Mouse (Mus musculus) kidney, postnatal 25 days (tissue): ENCODE data around the gene Fgfr1op.

Experiments used
- DNase-seq, 2 experiments: peaks; one replicate each; pipeline ENCODE4 v3.0.0; 2021; ENCODE audit warnings: mixed read lengths in 2 of 2

The Fgfr1op gene

DNA sequence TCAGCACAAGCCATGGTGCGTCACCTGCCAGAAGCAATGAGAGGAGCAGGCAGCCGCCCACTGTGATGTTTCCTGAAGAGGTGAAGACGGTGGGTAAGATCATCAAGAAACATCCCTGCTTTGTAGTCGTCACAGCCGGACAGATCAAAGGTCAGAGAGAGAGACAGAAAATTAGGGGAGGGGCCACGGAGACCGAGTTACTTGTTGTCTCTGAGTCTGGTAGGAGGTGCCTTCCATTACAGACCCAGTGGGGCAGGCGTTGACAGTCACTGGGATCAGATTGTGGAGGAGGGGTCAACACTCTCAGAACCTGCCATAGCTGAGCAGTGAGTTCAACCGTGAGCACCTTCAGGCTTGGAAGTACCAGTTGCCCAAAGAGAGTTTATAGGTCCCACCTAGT is 63.3 kb downstream of the Fgfr1op start:
- peak in 1 of 2 experiments; percentile 25 for DNase-seq

DNA sequence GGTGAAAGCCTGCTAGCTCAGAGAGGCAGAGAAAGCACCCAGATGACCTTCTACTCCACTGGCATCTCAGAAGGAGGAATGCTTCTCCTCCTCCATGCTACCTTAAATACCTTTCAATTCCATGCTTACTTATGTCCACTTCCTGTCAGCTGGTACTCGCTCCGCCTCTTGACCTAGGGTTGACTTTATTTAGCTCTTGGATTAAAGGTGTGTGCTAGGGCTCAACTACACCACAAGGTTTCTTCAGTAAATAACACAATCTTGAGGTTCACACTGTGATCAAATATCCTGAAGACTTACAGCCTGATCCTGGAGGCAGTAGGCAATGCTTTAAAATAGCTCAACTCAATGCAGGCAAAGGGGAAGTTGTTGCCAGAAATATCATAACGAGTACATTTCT is 64.3 kb downstream of the Fgfr1op start:
- DNase-seq, result no peak

DNA sequence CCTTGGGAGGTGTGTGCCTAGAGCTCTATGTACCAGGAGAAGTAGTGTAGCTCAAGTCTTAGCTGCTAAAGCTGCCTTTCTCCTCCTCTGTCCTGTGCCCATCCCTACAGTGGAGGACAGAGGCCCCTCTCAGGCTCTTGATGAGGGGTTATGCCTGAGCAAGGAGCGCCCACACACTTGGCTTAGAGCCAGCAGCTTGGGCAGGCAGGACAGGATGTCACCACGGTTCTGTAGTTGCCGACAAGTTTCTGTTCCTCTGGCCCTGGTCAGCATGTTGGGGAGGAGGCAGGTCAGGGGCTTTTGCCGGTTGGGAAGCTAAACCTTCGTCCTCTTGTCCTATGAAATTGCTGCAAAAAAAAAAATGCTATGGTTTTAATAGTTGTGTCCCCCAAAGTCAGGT is 66.8 kb downstream of the Fgfr1op start:
- DNase-seq, result peak; percentile 23 to 55

DNA sequence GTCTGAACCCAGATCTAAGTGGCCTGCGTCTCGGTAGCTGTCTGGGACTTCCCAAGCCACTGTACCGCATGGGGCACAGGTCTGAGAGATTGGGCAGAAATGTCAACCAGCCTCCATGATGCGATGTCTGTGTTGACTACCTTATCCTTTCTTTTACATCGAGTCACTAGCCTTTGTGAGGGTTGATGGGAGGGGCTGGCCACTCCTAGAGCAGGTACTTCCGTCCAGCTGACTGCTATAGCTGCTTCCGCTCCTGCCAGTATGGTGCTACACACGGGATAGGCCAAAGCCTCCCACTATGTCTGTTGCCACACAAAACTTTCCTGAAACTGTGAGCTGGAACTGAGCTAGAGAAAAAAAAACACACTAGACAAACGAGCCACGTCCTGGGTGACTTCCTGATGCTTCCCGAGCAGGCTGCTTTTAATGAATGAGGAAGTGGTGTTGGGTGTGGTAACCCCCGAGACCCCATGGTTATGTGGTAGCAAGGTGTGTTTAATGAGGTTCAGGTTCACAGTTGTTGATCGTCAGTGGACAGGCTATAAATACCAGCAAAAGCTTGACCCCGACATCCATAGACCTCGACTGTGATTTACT is 68.4 kb downstream of the Fgfr1op start:
- DNase-seq, result no peak

DNA sequence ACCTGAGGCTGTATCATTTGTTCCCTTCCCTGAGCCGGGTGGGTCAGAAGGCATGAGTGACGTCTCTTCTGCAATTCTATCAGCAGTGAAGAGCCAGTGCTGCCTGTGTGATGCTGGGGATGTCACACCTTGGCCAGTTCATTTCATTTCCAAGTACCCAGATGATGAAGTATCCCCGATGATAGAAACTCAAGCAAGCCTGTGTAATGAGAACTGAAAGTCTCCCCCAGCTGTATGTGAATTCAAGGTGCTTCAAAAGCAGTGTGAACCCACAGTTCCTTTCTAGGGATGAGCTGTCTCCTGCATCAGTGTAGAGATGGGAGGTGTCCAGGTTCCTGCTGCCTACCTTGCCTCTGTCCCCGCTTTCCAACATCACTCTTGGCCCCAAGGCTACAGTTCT is 69.2 kb downstream of the Fgfr1op start:
- DNase-seq, result no peak

DNA sequence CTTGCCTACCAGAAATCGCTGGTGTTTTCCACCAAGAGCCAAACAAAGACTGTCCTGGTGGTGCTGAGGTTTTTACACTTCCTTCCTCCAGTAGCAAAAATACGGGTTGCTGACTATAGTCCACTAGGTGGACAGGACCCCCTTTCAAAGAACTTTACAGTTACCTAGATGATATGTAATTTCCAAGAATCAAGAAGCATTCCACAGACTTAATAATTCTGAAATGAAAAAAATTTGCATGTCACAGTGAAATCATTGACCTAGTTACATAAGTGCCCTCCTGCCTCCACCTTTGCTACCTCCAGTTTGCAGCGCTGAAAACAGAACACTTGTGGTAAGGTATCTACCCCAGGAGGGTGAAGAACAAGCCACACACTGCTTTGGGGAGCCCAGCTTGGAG is 70.4 kb downstream of the Fgfr1op start, which contains the start of gene Ccr6:
Gene Ccr6, plus strand, starts transcription at position 301 of the 400 bp plus-strand sequence.
- no peak for DNase-seq

DNA sequence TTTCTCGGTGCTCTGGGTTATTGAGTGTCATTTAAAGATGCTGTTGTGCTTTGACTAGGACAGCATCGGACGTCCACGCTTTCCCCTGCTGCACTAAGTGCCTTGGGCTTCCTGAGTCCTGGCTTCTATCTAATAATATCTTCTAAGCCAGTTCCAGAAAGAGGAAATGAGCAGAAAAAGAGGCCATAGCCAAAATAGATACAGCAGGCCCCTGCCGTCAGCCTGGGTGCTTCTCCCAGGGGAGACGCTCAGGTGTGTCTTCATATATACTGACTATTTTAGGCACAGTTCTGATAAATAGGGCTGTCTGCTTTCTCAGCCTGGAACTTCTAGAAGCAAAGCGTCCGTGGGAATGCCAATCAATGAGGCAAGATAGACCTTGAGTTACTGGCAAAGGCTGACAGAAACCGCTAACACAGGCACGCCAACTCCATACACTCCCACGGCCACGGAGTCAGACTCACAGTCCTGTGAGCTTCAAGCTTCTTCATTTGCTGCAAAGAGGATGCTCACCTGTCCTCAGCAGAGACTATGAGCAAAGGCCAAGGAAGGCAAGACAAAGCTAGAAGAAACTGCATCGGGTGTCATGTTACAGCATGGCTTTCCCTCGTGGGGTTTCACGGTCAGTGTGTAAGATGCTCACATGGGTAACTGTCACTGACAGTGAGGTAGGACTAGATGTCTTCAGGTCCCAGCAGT is 72.9 kb downstream of the Fgfr1op start:
- DNase-seq, result peak in 1 of 2 experiments; percentile 6

DNA sequence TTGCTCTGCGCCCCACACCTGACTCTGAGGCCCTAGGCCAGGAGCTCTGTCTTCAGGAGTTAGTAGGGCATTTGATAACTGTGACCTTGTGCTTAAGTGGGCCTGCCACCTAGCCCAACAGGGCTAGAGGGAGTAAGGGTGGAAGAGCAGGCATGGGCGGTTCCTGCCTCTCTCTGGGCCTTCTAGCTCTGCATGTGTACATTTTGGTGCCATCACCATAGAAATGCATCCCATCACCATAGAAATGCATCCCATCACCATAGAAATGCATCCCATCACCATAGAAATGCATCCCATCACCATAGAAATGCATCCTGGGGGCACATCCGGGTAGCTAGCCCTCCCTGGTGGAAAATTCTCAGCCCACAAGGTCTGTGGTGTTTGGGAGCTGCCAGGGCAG is 74.3 kb downstream of the Fgfr1op start:
- DNase-seq, result no peak

DNA sequence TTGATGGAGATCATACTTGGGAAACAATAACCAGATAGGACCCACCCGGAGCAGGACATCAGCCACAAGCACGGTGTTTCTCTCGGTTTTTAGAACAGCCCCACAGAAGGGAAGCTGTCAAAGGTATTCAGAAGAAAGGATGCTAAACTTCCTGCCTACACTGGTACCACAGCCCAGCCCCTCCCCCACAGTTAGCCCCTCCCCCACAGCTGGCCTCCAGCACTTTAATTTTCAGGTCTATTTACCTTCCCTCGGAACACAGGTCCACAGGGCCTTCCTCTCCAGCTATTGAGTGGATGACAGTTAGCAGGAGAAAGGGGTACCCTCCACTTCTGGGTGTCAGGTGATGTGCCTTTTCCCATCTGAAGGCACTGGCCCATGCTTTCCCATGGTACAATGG is 75.2 kb downstream of the Fgfr1op start:
- DNase-seq, result no peak

DNA sequence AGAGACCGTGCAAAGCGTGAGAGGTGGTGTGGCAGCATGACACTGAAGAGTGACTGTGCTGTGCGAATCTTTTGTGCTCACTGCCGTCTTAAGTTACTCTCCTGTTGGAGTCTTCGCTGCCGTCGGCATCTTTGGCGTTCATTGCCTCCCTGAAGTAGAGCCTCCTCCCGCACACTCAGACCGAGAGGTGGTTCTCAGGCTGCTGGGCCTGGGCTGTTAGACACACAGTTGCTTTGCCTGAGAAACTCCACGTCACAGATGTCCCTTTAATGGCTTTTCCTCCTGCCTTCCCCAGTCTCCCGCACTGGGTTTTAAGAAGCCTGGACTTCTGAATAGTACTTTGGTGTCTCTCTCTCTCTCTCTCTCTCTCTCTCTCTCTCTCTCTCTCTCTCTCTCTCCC is 76.3 kb downstream of the Fgfr1op start:
- no peak for DNase-seq

DNA sequence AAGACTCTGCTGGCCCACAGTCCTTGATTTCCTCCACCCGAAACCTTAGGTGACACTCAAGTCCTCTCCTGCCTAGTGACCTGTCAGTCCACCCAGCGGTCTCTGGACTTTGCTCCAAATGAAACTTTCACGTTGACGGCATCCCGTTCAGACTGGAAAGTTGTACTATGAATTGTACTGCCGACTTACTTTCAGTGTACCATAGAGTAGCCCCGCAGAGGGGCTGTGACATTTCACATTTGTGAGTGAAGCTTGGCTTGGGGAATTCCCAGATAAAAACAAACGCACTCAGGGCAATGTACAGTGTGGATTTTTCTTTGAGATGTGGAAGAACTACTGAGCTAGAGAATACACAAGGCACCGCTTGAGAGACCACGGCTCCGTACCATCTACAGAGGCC is 76.9 kb downstream of the Fgfr1op start:
- no peak for DNase-seq

DNA sequence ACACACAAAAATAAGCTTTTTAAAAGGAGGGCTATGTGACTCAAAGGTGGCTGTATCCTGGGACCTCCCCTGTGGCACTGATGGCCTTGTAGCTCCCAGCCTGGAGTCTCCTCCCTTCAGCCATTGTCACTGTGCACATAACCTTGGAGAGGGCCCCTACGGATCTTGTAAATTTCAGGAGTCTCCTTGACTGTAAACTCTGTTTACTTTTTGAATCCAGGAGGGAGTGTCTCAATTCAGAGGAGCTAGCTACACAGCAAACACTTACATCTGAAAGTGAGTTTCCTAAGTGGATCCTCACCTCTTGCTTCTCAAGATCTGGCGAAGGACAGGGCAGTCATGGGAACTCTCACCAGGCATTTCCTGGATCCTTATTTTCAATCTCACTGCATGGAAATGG is 78.8 kb downstream of the Fgfr1op start:
- no peak for DNase-seq

DNA sequence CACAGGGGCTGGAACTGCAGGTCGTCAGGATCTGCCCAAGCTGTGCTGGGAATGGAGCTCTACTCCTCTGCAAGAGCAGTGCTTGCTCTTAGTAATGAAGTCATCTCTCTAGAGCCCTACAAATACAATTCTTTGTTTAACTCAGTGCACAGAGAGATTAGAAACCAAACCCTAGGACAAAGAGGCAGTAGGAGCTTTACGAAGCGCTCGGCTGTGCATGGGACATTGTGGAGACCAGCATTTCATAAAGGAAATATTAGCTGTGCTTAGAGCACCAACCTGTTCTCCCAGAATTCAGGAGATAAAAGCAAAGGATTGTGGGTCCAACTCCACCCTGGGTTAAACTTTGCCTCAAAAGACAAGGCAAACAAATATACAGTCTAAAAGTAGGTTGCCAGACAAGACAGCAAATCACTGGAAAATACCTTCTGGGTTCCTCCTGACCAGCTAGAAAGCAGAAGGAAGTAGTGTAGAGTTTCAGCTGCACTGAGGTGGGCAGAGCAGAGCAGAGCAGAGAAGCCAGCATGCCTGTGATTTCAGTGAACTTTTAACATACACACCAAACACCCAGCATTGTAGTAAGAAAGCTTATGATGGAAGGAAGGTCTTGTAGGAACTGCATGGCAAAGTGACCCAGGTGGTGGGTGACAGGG is 80.9 kb downstream of the Fgfr1op start:
- DNase-seq, result peak in 1 of 2 experiments; percentile 17
